Mouse (Mus musculus): ENCODE results near the gene Mthfd1. TPM values are rescaled to one million over a fixed set of nuclear protein-coding genes. Genes with fewer than 3 reads are reported as not detected.

The Mthfd1 gene
- total and polyA plus RNA-seq, 3 experiments, result 208 to 231 TPM; not detected in 1

GRCm38 (mm10) chr12:76366276-76366675, 111.2 kb downstream of the Mthfd1 start:
- Histone ChIP-seq H3K9me3 (replicated peaks; ENCODE audit: insufficient read depth, low read length) (no peaks in the 10 kb centered on the region), H3K4me3 (ENCODE audit: control insufficient read depth in 1 of 2, insufficient read depth in 1 of 2, low read depth in 2 of 2, low read length in 2 of 2) (no peak overlapping the region; a peak in 1 of 4 replicates), H3K27me3 (ENCODE audit: control insufficient read depth in 1 of 2, insufficient read depth in 2 of 2, low read length in 2 of 2) (no peaks in the 10 kb centered on the region), H3K79me2 (ENCODE audit: control insufficient read depth, insufficient read depth, low read length, poor library complexity) (peaks cover 60% of the 10 kb centered on the region), H3K36me3 (ENCODE audit: control insufficient read depth in 1 of 2, insufficient read depth in 2 of 2, low read length in 2 of 2) (peaks cover 0 to 45% of the 10 kb centered on the region in 2 experiments; a peak in 2 of 4 replicates), H3K4me1 (ENCODE audit: control insufficient read depth in 1 of 2, insufficient read depth in 2 of 2, low read length in 2 of 2) (peaks cover 26 to 41% of the 10 kb centered on the region in 2 experiments), H3K27ac (ENCODE audit: control insufficient read depth, low read depth, low read length) (peak overlapping the region; percentile 18), H3K9ac (ENCODE audit: control insufficient read depth, low read depth, low read length, poor library complexity, severe bottlenecking) (peak overlapping the region; percentile 16)
- TF ChIP-seq KAT2A (conservative IDR thresholded peaks at IDR 0.05; ENCODE audit: low read depth, low read length) (no peak), NELFE (IDR thresholded peaks at IDR 0.05; ENCODE audit: low read depth, low read length) (no peak), RAD21 (IDR thresholded peaks at IDR 0.05; ENCODE audit: low read depth, low read length) (no peak), POLR2AphosphoS5 (IDR thresholded peaks at IDR 0.05; ENCODE audit: borderline replicate concordance, low read depth, low read length) (no peak), MAZ (IDR thresholded peaks at IDR 0.05; ENCODE audit: low read depth, low read length) (no peak), UBTF (IDR thresholded peaks at IDR 0.05; ENCODE audit: borderline replicate concordance, insufficient read depth, low read depth, low read length) (no peak), NRF1 (IDR thresholded peaks at IDR 0.05; ENCODE audit: insufficient read depth, low read depth, low read length, poor library complexity, severe bottlenecking) (no peak), MYC (IDR thresholded peaks at IDR 0.05; ENCODE audit: low read depth, low read length) (no peak), HCFC1 (IDR thresholded peaks at IDR 0.05; ENCODE audit: low read depth, low read length) (no peak), CTCF (IDR thresholded peaks at IDR 0.05 in 2 of 3, conservative IDR thresholded peaks at IDR 0.05 in 1 of 3; ENCODE audit: control insufficient read depth in 1 of 3, insufficient read depth in 1 of 3, low read depth in 2 of 3, low read length in 3 of 3, poor library complexity in 1 of 3, severe bottlenecking in 1 of 3) (no peak), RCOR1 (IDR thresholded peaks at IDR 0.05; ENCODE audit: low read depth, low read length) (no peak), POLR2AphosphoS2 (IDR thresholded peaks at IDR 0.05; ENCODE audit: low read length) (no peak)
- DNase-seq (ENCODE audit: low read depth, low spot score), result no peak

DNA sequence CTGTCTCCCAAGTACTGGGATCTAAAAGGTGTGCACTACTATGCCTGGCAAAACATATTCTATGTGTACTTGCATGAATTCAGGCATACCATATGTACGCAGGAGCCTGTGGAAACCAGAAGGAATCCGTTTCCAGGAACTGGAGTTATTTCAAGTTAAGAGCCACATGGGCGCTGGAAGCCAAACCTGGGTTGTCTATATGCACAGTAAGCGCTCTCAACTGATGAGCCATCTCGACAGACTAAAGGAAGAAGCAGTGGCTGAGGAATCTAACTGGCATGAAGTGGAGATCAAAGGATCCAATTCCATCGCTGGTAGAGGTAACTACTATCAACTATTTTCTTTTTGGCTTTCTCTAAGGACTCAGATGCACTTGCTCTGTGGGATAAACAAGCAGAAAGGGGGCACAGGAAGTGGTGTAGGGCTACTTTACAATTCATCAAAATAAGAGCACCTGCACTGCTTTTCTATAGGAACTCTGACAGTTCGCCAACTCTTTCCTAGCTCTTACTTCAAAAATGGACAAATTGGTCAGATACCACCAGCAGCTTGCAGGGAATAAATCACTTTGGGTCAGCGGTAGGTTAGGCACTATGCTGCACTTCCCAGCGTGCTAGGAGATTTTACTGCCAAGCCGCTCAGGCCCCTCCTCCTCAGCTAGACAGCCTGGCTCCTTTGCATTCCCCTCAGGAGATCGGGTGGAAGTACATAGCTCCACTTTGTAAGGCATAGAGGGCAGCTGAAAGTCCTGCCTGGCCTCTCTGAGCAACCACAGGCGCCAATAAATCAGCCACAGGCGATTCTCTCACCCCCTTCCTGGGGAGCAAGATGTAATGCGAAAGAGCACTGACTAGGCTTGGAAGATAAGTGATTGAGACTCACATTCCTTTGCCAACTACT, 112.2 kb downstream of the Mthfd1 start:
- no peaks in the 10 kb centered on the region for H3K27me3 ChIP-seq (ENCODE audit: control insufficient read depth in 1 of 2, insufficient read depth in 2 of 2, low read length in 2 of 2)
- H3K4me1 ChIP-seq (ENCODE audit: control insufficient read depth in 1 of 2, insufficient read depth in 2 of 2, low read length in 2 of 2), result peaks cover 26 to 36% of the 10 kb centered on the region in 2 experiments
- peak overlapping the region; percentile 100 for H3K9ac ChIP-seq (ENCODE audit: control insufficient read depth, low read depth, low read length, poor library complexity, severe bottlenecking)
- peak overlapping the region; percentile 67 to 87 for H3K4me3 ChIP-seq (ENCODE audit: control insufficient read depth in 1 of 2, insufficient read depth in 1 of 2, low read depth in 2 of 2, low read length in 2 of 2)
- peaks cover 0 to 40% of the 10 kb centered on the region in 2 experiments; a peak in 2 of 4 replicates for H3K36me3 ChIP-seq (ENCODE audit: control insufficient read depth in 1 of 2, insufficient read depth in 2 of 2, low read length in 2 of 2)
- peak overlapping the region; percentile 97 for H3K27ac ChIP-seq (ENCODE audit: control insufficient read depth, low read depth, low read length)
- peak; percentile 75 for DNase-seq (ENCODE audit: low read depth, low spot score)
- H3K79me2 ChIP-seq (ENCODE audit: control insufficient read depth, insufficient read depth, low read length, poor library complexity), result peaks cover 71% of the 10 kb centered on the region
- no peaks in the 10 kb centered on the region for H3K9me3 ChIP-seq (replicated peaks; ENCODE audit: insufficient read depth, low read length)
- TF ChIP-seq NRF1 (IDR thresholded peaks at IDR 0.05; ENCODE audit: insufficient read depth, low read depth, low read length, poor library complexity, severe bottlenecking), result no peak
- no peak for TF ChIP-seq POLR2AphosphoS5 (IDR thresholded peaks at IDR 0.05; ENCODE audit: borderline replicate concordance, low read depth, low read length)
- no peak for TF ChIP-seq TAL1 (IDR thresholded peaks at IDR 0.05; ENCODE audit: low read length)
- peak in 1 of 2 experiments; percentile 16; a peak in 1 of 4 replicates for TF ChIP-seq EP300 (IDR thresholded peaks at IDR 0.05; ENCODE audit: low read depth in 1 of 2, low read length in 2 of 2)
- no peak for TF ChIP-seq JUND (IDR thresholded peaks at IDR 0.05; ENCODE audit: low read depth, low read length)
- peak; percentile 4; the same call in 1 of the 2 replicates for TF ChIP-seq NELFE (IDR thresholded peaks at IDR 0.05; ENCODE audit: low read depth, low read length)
- peak; percentile 45; the same call in 1 of the 2 replicates for TF ChIP-seq ZMIZ1 (IDR thresholded peaks at IDR 0.05; ENCODE audit: low read depth, low read length)
- TF ChIP-seq SMC3 (IDR thresholded peaks at IDR 0.05; ENCODE audit: low read depth, low read length), result no peak
- TF ChIP-seq TCF12 (IDR thresholded peaks at IDR 0.05; ENCODE audit: low read depth, low read length), result 0 out of 2 replicates have a peak, but pooled peaks have one; percentile 3
- no peak for TF ChIP-seq ELF1 (IDR thresholded peaks at IDR 0.05; ENCODE audit: low read depth, low read length)
- TF ChIP-seq RCOR1 (IDR thresholded peaks at IDR 0.05; ENCODE audit: low read depth, low read length), result no peak
- 0 out of 2 replicates have a peak, but pooled peaks have one; percentile 26 for TF ChIP-seq SIN3A (IDR thresholded peaks at IDR 0.05; ENCODE audit: low read length)
- no peak for TF ChIP-seq GABPA (IDR thresholded peaks at IDR 0.05; ENCODE audit: low read depth, low read length)
- TF ChIP-seq TBP (IDR thresholded peaks at IDR 0.05; ENCODE audit: low read depth, low read length), result no peak
- TF ChIP-seq MAZ (IDR thresholded peaks at IDR 0.05; ENCODE audit: low read depth, low read length), result 0 out of 2 replicates have a peak, but pooled peaks have one; percentile 46
- peak; percentile 40; the same call in 1 of the 2 replicates for TF ChIP-seq MAX (IDR thresholded peaks at IDR 0.05; ENCODE audit: low read length)
- no peak for TF ChIP-seq MEF2A (IDR thresholded peaks at IDR 0.05; ENCODE audit: extremely low read depth, insufficient replicate concordance, low read depth, low read length, poor library complexity, severe bottlenecking)
- TF ChIP-seq POLR2A (IDR thresholded peaks at IDR 0.05; ENCODE audit: control insufficient read depth in 1 of 2, insufficient read depth in 1 of 2, low read depth in 1 of 2, low read length in 2 of 2, poor library complexity in 1 of 2), result peak in 1 of 2 experiments; percentile 40; a peak in 2 of 4 replicates
- TF ChIP-seq CHD1 (IDR thresholded peaks at IDR 0.05; ENCODE audit: low read depth, low read length), result no peak
- TF ChIP-seq CHD2 (IDR thresholded peaks at IDR 0.05; ENCODE audit: low read length), result no peak
- TF ChIP-seq BHLHE40 (IDR thresholded peaks at IDR 0.05; ENCODE audit: borderline replicate concordance, low read depth, low read length), result no peak

Measured in MEL (cell line).